Mouse (Mus musculus) lung, adult 2 months (tissue): ENCODE results near the gene Rpl26. TPM values are rescaled to one million over a fixed set of nuclear protein-coding genes. Genes with fewer than 3 reads are reported as not detected.

Source experiments
- DNase-seq: peaks from one replicate; pipeline ENCODE4 v3.0.0; 2022
- H3K4me1 ChIP-seq: fragments of 200-500 bp; 2 replicates; pipeline ENCODE4 v1.6.1; 2011; ENCODE audit warnings: low read length; ENCODE audit not compliant: control insufficient read depth, insufficient read depth
- H3K4me3 ChIP-seq: fragments of 200-500 bp; replicated peaks from 2 replicates; pipeline ENCODE3; 2011; ENCODE audit warnings: low read depth, mild to moderate bottlenecking, control low read depth, low read length; ENCODE audit errors: extremely low read depth
- CTCF ChIP-seq: fragments of 200-500 bp; IDR thresholded peaks from 2 replicates; pipeline ENCODE4 v1.5.1; 2011; ENCODE audit warnings: mild to moderate bottlenecking, low read length, control low read depth; ENCODE audit not compliant: insufficient read depth
- POLR2A ChIP-seq: fragments of 200-500 bp; IDR thresholded peaks from 2 replicates; pipeline ENCODE4 v1.6.1; 2011; ENCODE audit warnings: low read depth, mild to moderate bottlenecking, control low read depth, low read length, borderline replicate concordance; ENCODE audit errors: extremely low read depth
- WGBS: fragments of 180-500 bp; shearing (Covaris S2); methylation state at CpG from one replicate; pipeline ENCODE4 v1.1.7; 2018; 5-methylcytosine and 5-hydroxymethylcytosine counted together
- polyA plus RNA-seq: library from polyadenylated mRNA; depleted of rRNA; stranded (reverse); fragments of >200 nt; gene quantifications from 2 replicates; pipeline ENCODE4 v1.2.3, GENCODE M21; 2012

The Rpl26 gene
- polyA plus RNA-seq, 1 experiment, result 674 TPM

GRCm38 (mm10) chr11:68939451-68940304, 38.3 kb downstream of the Rpl26 start:
- peak; percentile 81 for DNase-seq
- H3K4me3 ChIP-seq, result peak overlapping the region; percentile 48
- peaks cover 2% of the 10 kb centered on the region; the same call in 1 of the 2 replicates for H3K4me1 ChIP-seq
- TF ChIP-seq POLR2A (peak; percentile 65; the same call in 1 of the 2 replicates), CTCF (no peak)
- 2% methylated on average over 16 of the region's 16 CpGs for WGBS

- WGBS, result 43% methylated on average over 4 of the region's 4 CpGs
- peaks cover 2% of the 10 kb centered on the region; the same call in 1 of the 2 replicates for H3K4me1 ChIP-seq
- DNase-seq, result no peak
- no peak overlapping the region for H3K4me3 ChIP-seq
- no peak for TF ChIP-seq CTCF
- no peak for TF ChIP-seq POLR2A
Measured at GRCm38 (mm10) chr11:68940516-68940915, 39.1 kb downstream of the Rpl26 start.

GRCm38 (mm10) chr11:68942731-68943130, 41.3 kb downstream of the Rpl26 start:
- no peak for DNase-seq
- 81% methylated on average over 8 of the region's 8 CpGs for WGBS
- H3K4me1 ChIP-seq, result peaks cover 2% of the 10 kb centered on the region; the same call in 1 of the 2 replicates
- no peak overlapping the region for H3K4me3 ChIP-seq
- TF ChIP-seq POLR2A (0 out of 2 replicates have a peak, but pooled peaks have one; percentile 16), CTCF (no peak)

GRCm38 (mm10) chr11:68945245-68945644, 43.9 kb downstream of the Rpl26 start:
- TF ChIP-seq POLR2A, result no peak
- TF ChIP-seq CTCF, result no peak
- no peak for DNase-seq
- WGBS, result 81% methylated on average over 2 of the region's 2 CpGs
- H3K4me1 ChIP-seq, result peaks cover 2% of the 10 kb centered on the region; the same call in 1 of the 2 replicates
- H3K4me3 ChIP-seq, result no peak overlapping the region

GRCm38 (mm10) chr11:68946001-68946400, 44.6 kb downstream of the Rpl26 start:
- TF ChIP-seq POLR2A (no peak), CTCF (no peak)
- Histone ChIP-seq H3K4me1 (no peaks in the 10 kb centered on the region), H3K4me3 (no peak overlapping the region)
- DNase-seq, result no peak
- 90% methylated on average over 4 of the region's 4 CpGs for WGBS

GRCm38 (mm10) chr11:68946806-68947440, 45.5 kb downstream of the Rpl26 start:
- DNase-seq, result no peak
- 48% methylated on average over 16 of the region's 16 CpGs for WGBS
- TF ChIP-seq POLR2A (no peak), CTCF (no peak)

GRCm38 (mm10) chr11:68947542-68947993, 46.2 kb downstream of the Rpl26 start:
- WGBS, result 47% methylated on average over 12 of the region's 12 CpGs
- H3K4me1 ChIP-seq, result no peaks in the 10 kb centered on the region; the same call in 1 of the 2 replicates
- no peak for DNase-seq
- TF ChIP-seq POLR2A (no peak), CTCF (no peak)
- no peak overlapping the region for H3K4me3 ChIP-seq

More at GRCm38 (mm10) chr11:68946806-68947440, 45.5 kb downstream of the Rpl26 start:
- Histone ChIP-seq H3K4me3 (no peak overlapping the region), H3K4me1 (no peaks in the 10 kb centered on the region; the same call in 1 of the 2 replicates)

- WGBS, result 19% methylated on average over 13 of the region's 13 CpGs
- Histone ChIP-seq H3K4me3 (peak overlapping the region; percentile 29), H3K4me1 (no peaks in the 10 kb centered on the region; the same call in 1 of the 2 replicates)
- no peak for TF ChIP-seq CTCF
- TF ChIP-seq POLR2A, result no peak
- DNase-seq, result no peak
Measured at GRCm38 (mm10) chr11:68953903-68954302, 52.5 kb downstream of the Rpl26 start.

GRCm38 (mm10) chr11:68954408-68954807, 53.0 kb downstream of the Rpl26 start:
- Histone ChIP-seq H3K4me1 (no peaks in the 10 kb centered on the region; the same call in 1 of the 2 replicates), H3K4me3 (peak overlapping the region; percentile 17)
- TF ChIP-seq POLR2A (no peak), CTCF (no peak)
- no peak for DNase-seq
- 2% methylated on average over 17 of the region's 17 CpGs for WGBS
